Mouse (Mus musculus) kidney, postnatal 4 days (tissue): ENCODE data around the gene Mrnip.

Experiments used
- DNase-seq, 2 experiments: peaks; one replicate each; pipeline ENCODE4 v3.0.0; 2021; ENCODE audit warnings: mixed read lengths in 2 of 2

Mrnip gene

GRCm38 (mm10) chr11:50206037-50206436 lies 31.8 kb downstream of the Mrnip start:
- DNase-seq: no peak

GRCm38 (mm10) chr11:50207344-50207743 lies 33.1 kb downstream of the Mrnip start:
- DNase-seq: no peak

- DNase-seq: no peak
These were observed 33.8 kb downstream of the Mrnip start for GRCm38 (mm10) chr11:50208039-50208438.

GRCm38 (mm10) chr11:50210101-50210504 lies 35.9 kb downstream of the Mrnip start:
- peak; percentile 95 to 97 for DNase-seq

GRCm38 (mm10) chr11:50210505-50211151 lies 36.4 kb downstream of the Mrnip start, which contains the start of the genes Sqstm1 and Mgat4b:
TSS of gene Sqstm1 (minus strand) at chr11:50210827.
TSS of gene Mgat4b (plus strand) at chr11:50210890.
- DNase-seq: peak; percentile 86 to 91

GRCm38 (mm10) chr11:50211322-50212059 lies 37.2 kb downstream of the Mrnip start:
- DNase-seq: no peak

- no peak for DNase-seq
These were observed 38.0 kb downstream of the Mrnip start for GRCm38 (mm10) chr11:50212060-50212739.

- peak; percentile 75 to 88 for DNase-seq
These were observed 38.9 kb downstream of the Mrnip start for GRCm38 (mm10) chr11:50212848-50213758.

- no peak for DNase-seq
These were observed 40.4 kb downstream of the Mrnip start for GRCm38 (mm10) chr11:50214631-50215030.

GRCm38 (mm10) chr11:50215633-50216032 lies 41.4 kb downstream of the Mrnip start:
- DNase-seq: no peak

- no peak for DNase-seq
These were observed 42.6 kb downstream of the Mrnip start for GRCm38 (mm10) chr11:50216724-50217366.

GRCm38 (mm10) chr11:50217811-50218210 lies 43.6 kb downstream of the Mrnip start:
- peak; percentile 54 to 69 for DNase-seq

GRCm38 (mm10) chr11:50219833-50220232 lies 45.6 kb downstream of the Mrnip start:
- no peak for DNase-seq

GRCm38 (mm10) chr11:50222559-50223276 lies 48.5 kb downstream of the Mrnip start:
- DNase-seq: peak in 1 of 2 experiments; percentile 51

GRCm38 (mm10) chr11:50223783-50224662 lies 49.8 kb downstream of the Mrnip start:
- DNase-seq: no peak

- peak; percentile 90 to 93 for DNase-seq
These were observed 50.7 kb downstream of the Mrnip start for GRCm38 (mm10) chr11:50224671-50225530.

GRCm38 (mm10) chr11:50225611-50226378 lies 51.6 kb downstream of the Mrnip start:
- DNase-seq: peak; percentile 63 to 76

GRCm38 (mm10) chr11:50226406-50226805 lies 52.2 kb downstream of the Mrnip start:
- DNase-seq: no peak
